Mouse (Mus musculus) lung, adult 2 months (tissue): ENCODE measurements around the gene Odf2l.

Source experiments
- CTCF ChIP-seq: fragments of 200-500 bp; IDR thresholded peaks from 2 replicates; pipeline ENCODE4 v1.5.1; 2011; ENCODE audit warnings: mild to moderate bottlenecking, low read length, control low read depth; ENCODE audit not compliant: insufficient read depth
- POLR2A ChIP-seq: fragments of 200-500 bp; IDR thresholded peaks from 2 replicates; pipeline ENCODE4 v1.6.1; 2011; ENCODE audit warnings: low read depth, mild to moderate bottlenecking, control low read depth, low read length, borderline replicate concordance; ENCODE audit errors: extremely low read depth

GRCm38 (mm10) chr3:145105773-145106504 is 12.4 kb upstream of the Odf2l start:
- TF ChIP-seq POLR2A (no peak), CTCF (no peak)
